9 mouse cellular contexts compared by ENCODE assay signal in the genomic region with DNA sequence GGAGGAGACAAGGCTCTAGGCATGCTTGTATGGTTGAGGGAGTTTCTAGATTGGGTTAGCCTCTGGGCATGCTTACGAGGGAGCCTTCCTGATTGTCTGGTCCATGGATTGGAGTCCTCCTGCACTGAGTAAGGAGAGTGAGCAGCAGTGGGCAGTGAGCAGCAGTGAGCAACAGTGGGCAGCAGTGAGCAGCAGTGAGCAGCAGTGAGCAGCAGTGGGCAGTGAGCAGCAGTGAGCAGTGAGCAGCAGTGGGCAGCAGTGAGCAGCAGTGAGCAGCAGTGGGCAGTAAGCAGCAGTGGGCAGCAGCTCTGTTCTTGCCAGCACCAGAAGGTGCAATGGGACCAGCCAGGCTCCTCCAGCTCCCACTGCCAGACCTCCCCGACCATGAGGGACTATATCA. TPM values are rescaled to one million over a fixed set of nuclear protein-coding genes. Genes with fewer than 3 reads are reported as not detected.
DNase-seq lines count a peak whose midpoint lies in the region; ATAC-seq and TF ChIP-seq lines count a peak whose summit lies in the region.
"Had no signal": no experiment of that assay in that cellular context is flagged by ENCODE, and none has a peak within 500 bp of the region (broad histone marks: within the 10 kb centered on the region; RNA-seq: fewer than 3 reads in every experiment).

No protein-coding gene starts in this region.

- no peak overlapping the region for H3K4me3 ChIP-seq in midbrain, embryonic 10.5 days
- no peak overlapping the region for H3K4me3 ChIP-seq in midbrain, embryonic 15.5 days
- H3K4me3 ChIP-seq in embryonic facial prominence, embryonic 11.5 days (ENCODE audit: low read depth, low read length): no peak overlapping the region
- no peak overlapping the region for H3K4me3 ChIP-seq in lung, adult 2 months (replicated peaks; ENCODE audit: extremely low read depth, low read depth, low read length)
- no peak overlapping the region for H3K4me3 ChIP-seq in thymus, adult 2 months (ENCODE audit: control insufficient read depth, insufficient read depth, low read length)
- H3K4me3 ChIP-seq: heart, embryonic 12.5 days; myocyte had no signal

- H3K4me2 ChIP-seq in midbrain, embryonic 15.5 days: no peak overlapping the region
- no peak overlapping the region for H3K4me2 ChIP-seq in embryonic facial prominence, embryonic 11.5 days (ENCODE audit: low read depth, low read length)
- H3K4me2 ChIP-seq: heart, embryonic 12.5 days had no signal

- peak; percentile 45 for TF ChIP-seq CTCF in lung, adult 2 months (IDR thresholded peaks at IDR 0.05; ENCODE audit: insufficient read depth, low read length)
- TF ChIP-seq CTCF in thymus, adult 2 months (IDR thresholded peaks at IDR 0.05; ENCODE audit: borderline replicate concordance, control insufficient read depth, extremely low read depth, insufficient read depth, low read length, poor library complexity): no peak

- H3K27ac ChIP-seq in midbrain, embryonic 10.5 days (replicated peaks): no peak overlapping the region
- no peak overlapping the region for H3K27ac ChIP-seq in midbrain, embryonic 15.5 days
- H3K27ac ChIP-seq in embryonic facial prominence, embryonic 11.5 days (replicated peaks; ENCODE audit: low read depth, low read length): no peak overlapping the region
- no peak overlapping the region for H3K27ac ChIP-seq in thymus, adult 2 months (ENCODE audit: control insufficient read depth, insufficient read depth, low read length)

- no peak for ATAC-seq in midbrain, embryonic 15.5 days (replicated peaks)
- no peak for ATAC-seq in embryonic facial prominence, embryonic 11.5 days (replicated peaks; ENCODE audit: insufficient number of reproducible peaks, low FRiP score, low TSS enrichment, low read depth)

- peak; percentile 27 for DNase-seq in midbrain, embryonic 10.5 days (ENCODE audit: low spot score)
- DNase-seq in embryonic facial prominence, embryonic 11.5 days (ENCODE audit: low spot score): peak; percentile 29
- DNase-seq in lung, adult 2 months: peak; percentile 25
- peak; percentile 31 for DNase-seq in splenic B cell, adult 2 months (ENCODE audit: low read depth, low spot score)
- no peak for DNase-seq in thymus, adult 2 months
- DNase-seq in left cerebral cortex, adult 9 months (ENCODE audit: low spot score in 2 of 2): no peak

- H3K4me1 ChIP-seq in midbrain, embryonic 10.5 days: peaks cover 18% of the 10 kb centered on the region
- 0 out of 2 replicates have a peak, but pooled peaks cover 3% of the 10 kb centered on the region for H3K4me1 ChIP-seq in midbrain, embryonic 15.5 days
- H3K4me1 ChIP-seq in embryonic facial prominence, embryonic 11.5 days (ENCODE audit: control insufficient read depth, insufficient read depth, low read length): no peaks in the 10 kb centered on the region
- H3K4me1 ChIP-seq in lung, adult 2 months (ENCODE audit: control insufficient read depth, insufficient read depth, low read length): peaks cover 3% of the 10 kb centered on the region
- H3K4me1 ChIP-seq in thymus, adult 2 months (replicated peaks; ENCODE audit: control insufficient read depth, insufficient read depth, low read length): no peaks in the 10 kb centered on the region

- no peaks in the 10 kb centered on the region for H3K27me3 ChIP-seq in midbrain, embryonic 10.5 days (ENCODE audit: low read depth, poor library complexity, severe bottlenecking)
- H3K27me3 ChIP-seq in midbrain, embryonic 15.5 days (replicated peaks): no peaks in the 10 kb centered on the region
- H3K27me3 ChIP-seq in embryonic facial prominence, embryonic 11.5 days (ENCODE audit: control insufficient read depth, insufficient read depth, low read length): no peaks in the 10 kb centered on the region
- H3K27me3 ChIP-seq in splenic B cell, adult 2 months (ENCODE audit: control insufficient read depth, insufficient read depth, low read length, poor library complexity, severe bottlenecking): no peaks in the 10 kb centered on the region
- no peaks in the 10 kb centered on the region for H3K27me3 ChIP-seq in thymus, adult 2 months (ENCODE audit: control insufficient read depth, insufficient read depth, low read length)

- peaks cover 6% of the 10 kb centered on the region for H3K36me3 ChIP-seq in midbrain, embryonic 10.5 days
- no peaks in the 10 kb centered on the region for H3K36me3 ChIP-seq in midbrain, embryonic 15.5 days (replicated peaks)
- no peaks in the 10 kb centered on the region for H3K36me3 ChIP-seq in embryonic facial prominence, embryonic 11.5 days (replicated peaks; ENCODE audit: control insufficient read depth, insufficient read depth, low read depth, low read length)
- H3K36me3 ChIP-seq in splenic B cell, adult 2 months (ENCODE audit: control insufficient read depth, insufficient read depth, low read length, poor library complexity, severe bottlenecking): no peaks in the 10 kb centered on the region
- H3K36me3 ChIP-seq in thymus, adult 2 months (ENCODE audit: control insufficient read depth, insufficient read depth, low read length): no peaks in the 10 kb centered on the region

- H3K9ac ChIP-seq in midbrain, embryonic 15.5 days: no peak overlapping the region
- H3K9ac ChIP-seq in embryonic facial prominence, embryonic 11.5 days (replicated peaks; ENCODE audit: low read length): no peak overlapping the region
- H3K9ac ChIP-seq: heart, embryonic 12.5 days had no signal

- TF ChIP-seq POLR2A in lung, adult 2 months (IDR thresholded peaks at IDR 0.05; ENCODE audit: borderline replicate concordance, extremely low read depth, low read depth, low read length): no peak
- TF ChIP-seq POLR2A in thymus, adult 2 months (IDR thresholded peaks at IDR 0.05; ENCODE audit: control insufficient read depth, extremely low read depth, insufficient read depth, low read length, poor library complexity): no peak

- WGBS in midbrain, embryonic 10.5 days: 69% methylated on average over 2 of the region's 2 CpGs
- WGBS in midbrain, embryonic 15.5 days: 60% methylated on average over 2 of the region's 2 CpGs
- WGBS in embryonic facial prominence, embryonic 11.5 days: 62% methylated on average over 2 of the region's 2 CpGs
- WGBS in lung, adult 2 months: 58% methylated on average over 2 of the region's 2 CpGs
- 70% methylated on average over 2 of the region's 2 CpGs for WGBS in thymus, adult 2 months

- no peaks in the 10 kb centered on the region for H3K9me3 ChIP-seq in midbrain, embryonic 10.5 days (replicated peaks)
- no peaks in the 10 kb centered on the region for H3K9me3 ChIP-seq in midbrain, embryonic 15.5 days
- no peaks in the 10 kb centered on the region for H3K9me3 ChIP-seq in embryonic facial prominence, embryonic 11.5 days (replicated peaks; ENCODE audit: control insufficient read depth, low read length)

RNA-seq across cellular contexts. Expression of a gene that starts 15.3 kb away (rescaled TPM):
- polyA plus RNA-seq in midbrain, embryonic 10.5 days (2016; fragmentation: Nextera tagmentation; extraction: Ambion mirVana): 129 and 131 TPM in 2 replicates
- polyA plus RNA-seq in midbrain, embryonic 15.5 days (2015; fragmentation: Nextera tagmentation; extraction: Ambion mirVana): 85.8 and 88.2 TPM in 2 replicates
- 107 and 110 TPM in 2 replicates for polyA plus RNA-seq in embryonic facial prominence, embryonic 11.5 days (2014; fragmentation: Nextera tagmentation; extraction: Ambion mirVana)
- 29.2 and 41.4 TPM in 2 replicates for polyA plus RNA-seq in lung, adult 2 months (2012; rRNA removed)
- 34.6 and 38.1 TPM in 2 replicates for polyA plus RNA-seq in thymus, adult 2 months (2012; rRNA removed)

RNA-seq across cellular contexts. Expression of a gene that starts 26.0 kb away (rescaled TPM):
- 0.78 TPM in 2 replicates for polyA plus RNA-seq in midbrain, embryonic 10.5 days (2016; fragmentation: Nextera tagmentation; extraction: Ambion mirVana)
- 0.79 and 1.0 TPM in 2 replicates for polyA plus RNA-seq in midbrain, embryonic 15.5 days (2015; fragmentation: Nextera tagmentation; extraction: Ambion mirVana)
- polyA plus RNA-seq in embryonic facial prominence, embryonic 11.5 days (2014; fragmentation: Nextera tagmentation; extraction: Ambion mirVana): 1.3 and 1.8 TPM in 2 replicates
- polyA plus RNA-seq in lung, adult 2 months (2012; rRNA removed): 60.9 and 84.2 TPM in 2 replicates
- polyA plus RNA-seq in thymus, adult 2 months (2012; rRNA removed): 7.2 and 7.5 TPM in 2 replicates

Comparison
In these comparisons a context has a peak if more than half of its experiments do, and no peak if none do; other contexts are left out.
1. DNase-seq: peak in midbrain, embryonic 10.5 days (single experiment), embryonic facial prominence, embryonic 11.5 days (single experiment), lung, adult 2 months (single experiment) and splenic B cell, adult 2 months (single experiment); none in thymus, adult 2 months (single experiment) and left cerebral cortex, adult 9 months (0 of 2).